Mouse (Mus musculus) midbrain, embryonic 15.5 days (tissue): ENCODE results near the gene Gclc. TPM values are rescaled to one million over a fixed set of nuclear protein-coding genes. Genes with fewer than 3 reads are reported as not detected.
A peak's percentile ranks its signal among the peaks of the same experiment; 100 is the strongest.

Experiments used
- ATAC-seq: fragments of 200-750 bp; cut with Nextera tagmentation; replicated peaks from 2 replicates; pipeline ENCODE4 v1.8.0; 2017; ENCODE audit warnings: moderate TSS enrichment
- H3K27ac ChIP-seq: fragments of 300-500 bp; sonication (generic); 2 replicates; pipeline ENCODE4 v1.5.1; 2015; ENCODE audit warnings: mild to moderate bottlenecking, inconsistent platforms
- H3K27me3 ChIP-seq: fragments of 300-500 bp; sonication (generic); replicated peaks from 2 replicates; pipeline ENCODE4 v1.6.1; 2015; ENCODE audit warnings: inconsistent platforms
- H3K36me3 ChIP-seq: fragments of 300-500 bp; sonication (generic); replicated peaks from 2 replicates; pipeline ENCODE4 v1.6.1; 2015; ENCODE audit warnings: inconsistent platforms
- H3K4me1 ChIP-seq: fragments of 300-500 bp; sonication (generic); 2 replicates; pipeline ENCODE4 v1.6.1; 2015; ENCODE audit warnings: inconsistent platforms
- H3K4me2 ChIP-seq: fragments of 300-500 bp; sonication (generic); 2 replicates; pipeline ENCODE4 v1.6.1; 2015; ENCODE audit warnings: inconsistent platforms, mild to moderate bottlenecking, moderate library complexity
- H3K4me3 ChIP-seq: fragments of 300-500 bp; sonication (generic); 2 replicates; pipeline ENCODE4 v1.5.1; 2015; ENCODE audit warnings: mild to moderate bottlenecking, inconsistent platforms
- H3K9ac ChIP-seq: fragments of 300-500 bp; sonication (generic); 2 replicates; pipeline ENCODE4 v1.6.1; 2015; ENCODE audit warnings: mild to moderate bottlenecking, inconsistent platforms
- H3K9me3 ChIP-seq: fragments of 300-500 bp; sonication (generic); 2 replicates; pipeline ENCODE4 v1.6.1; 2016; ENCODE audit warnings: inconsistent platforms
- WGBS: fragments of 180-500 bp; shearing (Covaris S2); methylation state at CpG from one replicate; pipeline ENCODE4 v1.1.7; 2015; ENCODE audit warnings: mixed read lengths; 5-methylcytosine and 5-hydroxymethylcytosine counted together
- polyA plus RNA-seq: library from polyadenylated mRNA; unstranded; fragments of >200 nt; fragmentation: Nextera tagmentation; extraction: Ambion mirVana; gene quantifications from 2 replicates; pipeline ENCODE4 v1.2.1, GENCODE M21; 2015

Gene Gclc
- 16.7 and 16.8 TPM in 2 replicates for polyA plus RNA-seq

DNA sequence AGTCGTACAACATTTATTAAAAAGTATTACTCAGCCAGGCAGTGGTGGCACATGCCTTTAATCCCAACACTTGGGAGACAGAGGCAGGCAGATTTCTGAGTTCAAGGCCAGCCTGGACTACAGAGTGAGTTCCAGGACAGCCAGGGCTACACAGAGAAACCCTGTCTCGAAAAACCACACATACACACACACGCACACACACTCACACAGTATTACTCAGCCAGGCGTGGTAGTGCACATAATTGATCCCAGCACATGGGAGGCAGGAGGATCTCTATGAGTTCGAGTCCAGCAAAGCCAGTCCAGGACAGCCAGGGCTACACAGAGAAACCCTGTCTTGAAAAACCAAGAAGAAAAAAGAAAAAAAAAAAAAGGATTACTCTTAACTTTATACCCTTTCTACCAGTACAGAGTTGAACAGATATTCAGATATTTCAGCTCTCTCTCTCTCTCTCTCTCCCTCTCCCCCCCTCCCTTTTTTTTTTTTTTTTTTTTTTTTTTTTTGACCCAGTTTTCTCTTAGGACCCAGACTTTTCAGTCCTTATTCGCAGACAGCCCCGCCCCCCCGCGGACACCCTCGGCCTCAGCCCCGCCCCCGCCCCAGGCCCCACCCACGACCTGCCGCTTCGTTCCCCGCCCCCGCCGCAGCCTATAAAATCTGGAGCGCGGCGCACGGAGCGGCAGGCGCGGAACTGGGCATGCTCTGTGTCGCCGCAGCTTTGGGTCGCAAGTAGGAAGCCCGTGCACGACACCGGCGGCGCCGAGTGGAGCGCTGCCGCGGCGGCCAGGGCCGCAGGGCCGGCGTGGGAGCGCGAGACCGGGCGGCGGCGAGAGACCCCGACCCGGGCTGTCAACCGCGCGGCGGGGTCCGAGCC lies at the start of gene Gclc:
Gene Gclc (plus strand): TSS at position 683 of the 875 bp plus-strand sequence.
- ATAC-seq, result peak; percentile 89
- H3K9ac ChIP-seq, result peak within 1 kb of the TSS; percentile 72
- WGBS, result 8% methylated on average over 52 of the region's 54 CpGs

DNA sequence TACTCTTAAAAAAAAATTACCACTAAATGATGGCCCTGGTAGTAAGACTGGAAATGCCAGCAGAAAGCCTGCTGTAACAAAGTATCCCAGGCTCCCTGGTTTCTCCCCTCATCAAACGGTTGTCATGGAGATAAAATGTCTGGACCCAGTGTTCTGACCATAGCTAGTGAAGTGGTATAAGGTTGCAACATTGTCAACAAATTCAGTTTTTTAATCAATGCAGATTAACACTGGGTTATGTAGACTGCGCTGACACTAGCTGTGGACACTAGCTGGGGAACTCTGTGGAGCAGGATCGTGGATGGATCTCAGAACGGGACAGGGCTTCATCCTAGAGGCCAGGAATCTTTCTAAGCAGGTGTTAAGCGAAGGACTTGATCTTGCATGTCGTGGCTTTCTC lies 47.8 kb upstream of the Gclc start:
- no peaks in the 10 kb centered on the region for H3K27me3 ChIP-seq
- H3K27ac ChIP-seq, result no peak overlapping the region
- WGBS, result 87% methylated on average over 6 of the region's 6 CpGs

More for the DNA sequence above, at the start of gene Gclc:
- Histone ChIP-seq H3K9me3 (no peaks in the 10 kb centered on the region), H3K36me3 (no peaks in the 10 kb centered on the region), H3K4me3 (peak within 1 kb of the TSS; percentile 92), H3K4me2 (peak within 1 kb of the TSS; percentile 60), H3K27ac (peak within 1 kb of the TSS; percentile 88), H3K4me1 (peaks cover 17% of the 10 kb centered on the region), H3K27me3 (no peaks in the 10 kb centered on the region)

DNA sequence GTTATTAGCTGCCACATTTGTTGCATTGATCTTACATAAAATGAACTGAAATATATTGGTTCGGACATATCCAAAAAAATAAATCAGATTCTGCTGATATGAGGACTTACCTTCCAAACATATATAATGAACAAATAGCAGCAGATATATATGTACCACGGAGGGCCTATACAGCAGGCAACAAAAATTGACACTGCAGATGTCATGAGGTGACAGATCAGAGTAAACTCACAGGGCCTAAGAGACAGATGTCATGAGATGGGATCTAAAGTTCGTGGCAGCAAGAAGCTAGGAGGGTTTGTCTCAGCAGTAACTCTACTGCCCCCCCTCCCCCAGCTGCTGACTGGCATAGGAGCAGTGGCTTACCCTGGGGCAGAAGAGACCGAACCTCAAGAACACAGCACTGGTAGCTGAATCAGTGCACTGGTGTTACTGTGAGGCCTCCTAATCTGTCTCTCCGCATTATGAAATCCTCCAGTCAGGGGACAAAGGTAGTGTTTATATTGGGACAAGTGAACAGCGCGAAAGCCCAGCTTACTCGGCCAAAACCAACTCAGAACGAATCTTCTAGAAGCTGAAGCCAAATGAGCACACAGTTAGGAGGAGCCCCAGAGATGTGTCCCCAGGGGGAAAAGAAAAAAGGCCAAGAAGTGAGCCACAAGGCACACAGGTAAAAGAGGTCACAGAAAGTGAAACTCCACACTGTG lies 46.7 kb upstream of the Gclc start:
- H3K36me3 ChIP-seq, result no peaks in the 10 kb centered on the region
- no peak for ATAC-seq
- H3K4me1 ChIP-seq, result no peaks in the 10 kb centered on the region
- no peak overlapping the region for H3K9ac ChIP-seq
- 81% methylated on average over 9 of the region's 9 CpGs for WGBS
- H3K4me2 ChIP-seq, result no peak overlapping the region
- H3K27me3 ChIP-seq, result no peaks in the 10 kb centered on the region
- H3K4me3 ChIP-seq, result no peak overlapping the region
- no peaks in the 10 kb centered on the region for H3K9me3 ChIP-seq
- no peak overlapping the region for H3K27ac ChIP-seq

More for the DNA sequence above, 47.8 kb upstream of the Gclc start:
- H3K4me1 ChIP-seq, result no peaks in the 10 kb centered on the region
- H3K4me3 ChIP-seq, result no peak overlapping the region
- H3K9ac ChIP-seq, result no peak overlapping the region
- H3K36me3 ChIP-seq, result no peaks in the 10 kb centered on the region
- no peak overlapping the region for H3K4me2 ChIP-seq
- H3K9me3 ChIP-seq, result no peaks in the 10 kb centered on the region
- no peak for ATAC-seq

DNA sequence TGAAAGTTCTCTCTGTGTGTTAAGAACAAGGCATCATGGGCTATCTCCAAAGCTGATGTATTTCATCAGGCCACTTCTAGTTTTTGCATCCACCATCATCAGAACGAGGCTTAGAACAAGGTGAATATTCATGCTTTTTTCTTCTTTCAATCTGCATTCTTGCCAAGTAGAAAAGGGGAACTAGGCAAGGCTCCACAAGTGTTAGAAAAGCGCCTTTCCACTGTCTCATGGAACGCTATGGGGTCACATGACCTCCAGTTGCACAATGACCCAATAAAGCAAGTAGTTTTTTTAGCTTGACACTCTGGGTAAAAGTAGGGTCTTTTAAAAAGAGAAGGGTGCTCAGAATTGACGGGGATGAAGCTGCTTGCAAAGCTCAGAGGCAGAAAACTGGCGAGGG lies 45.4 kb upstream of the Gclc start:
- Histone ChIP-seq H3K9ac (no peak overlapping the region), H3K36me3 (no peaks in the 10 kb centered on the region), H3K4me3 (no peak overlapping the region), H3K4me2 (no peak overlapping the region), H3K27ac (no peak overlapping the region), H3K4me1 (no peaks in the 10 kb centered on the region), H3K27me3 (no peaks in the 10 kb centered on the region), H3K9me3 (no peaks in the 10 kb centered on the region)
- 69% methylated on average over 5 of the region's 5 CpGs for WGBS
- no peak for ATAC-seq

DNA sequence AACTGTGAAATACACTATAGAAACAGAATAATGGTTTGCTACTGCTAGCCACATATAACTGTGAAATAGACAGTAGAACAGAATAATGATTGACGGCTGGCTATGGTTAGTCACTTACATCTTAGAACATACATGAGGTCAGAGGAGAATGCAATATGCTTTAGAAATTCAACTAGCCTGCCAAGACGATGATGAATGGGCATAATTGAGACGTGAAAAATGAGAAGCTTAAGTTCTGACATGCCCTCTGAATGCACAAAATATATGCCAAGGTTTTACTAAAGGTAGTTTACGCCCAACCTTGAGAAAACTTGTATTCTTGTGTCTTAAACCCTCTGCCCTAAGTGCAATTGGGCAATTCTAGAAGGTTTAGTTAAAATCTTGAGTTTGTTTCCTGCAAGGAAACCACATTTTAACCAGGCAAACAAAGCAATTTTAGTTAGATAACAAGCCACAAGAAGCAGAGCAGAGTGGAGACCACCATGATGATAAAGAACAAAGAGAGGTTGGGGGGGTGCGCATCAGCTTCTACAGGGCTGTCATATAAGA lies 43.2 kb upstream of the Gclc start:
- Histone ChIP-seq H3K36me3 (no peaks in the 10 kb centered on the region), H3K27me3 (no peaks in the 10 kb centered on the region), H3K9me3 (no peaks in the 10 kb centered on the region), H3K27ac (no peak overlapping the region), H3K4me1 (no peaks in the 10 kb centered on the region), H3K9ac (no peak overlapping the region), H3K4me3 (no peak overlapping the region), H3K4me2 (no peak overlapping the region)
- 87% methylated on average over 5 of the region's 5 CpGs for WGBS
- no peak for ATAC-seq

DNA sequence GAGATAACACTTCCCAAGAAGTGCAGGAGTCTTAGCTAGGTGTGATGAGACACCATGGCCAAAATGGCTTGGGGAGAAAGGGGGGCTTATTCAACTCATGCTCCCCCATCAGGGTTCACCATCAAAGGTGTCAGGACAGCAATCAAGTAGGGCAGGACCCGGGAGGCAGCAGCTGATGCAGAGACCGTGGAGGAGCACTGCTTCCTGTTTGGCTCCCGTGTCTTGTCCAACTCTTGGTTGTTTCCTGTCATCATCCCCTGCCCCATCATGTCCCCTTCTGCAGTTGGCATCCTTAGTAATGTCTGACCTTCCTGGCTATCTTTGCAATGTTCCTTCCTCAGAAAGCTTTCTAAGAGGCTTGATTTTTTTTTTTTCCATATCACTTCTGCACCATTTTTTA lies 41.5 kb upstream of the Gclc start:
- no peaks in the 10 kb centered on the region for H3K36me3 ChIP-seq
- H3K4me3 ChIP-seq, result no peak overlapping the region
- no peak overlapping the region for H3K9ac ChIP-seq
- H3K27me3 ChIP-seq, result no peaks in the 10 kb centered on the region
- no peak overlapping the region for H3K27ac ChIP-seq
- H3K4me1 ChIP-seq, result no peaks in the 10 kb centered on the region
- 87% methylated on average over 3 of the region's 3 CpGs for WGBS
- no peak overlapping the region for H3K4me2 ChIP-seq
- H3K9me3 ChIP-seq, result no peaks in the 10 kb centered on the region
- ATAC-seq, result no peak

DNA sequence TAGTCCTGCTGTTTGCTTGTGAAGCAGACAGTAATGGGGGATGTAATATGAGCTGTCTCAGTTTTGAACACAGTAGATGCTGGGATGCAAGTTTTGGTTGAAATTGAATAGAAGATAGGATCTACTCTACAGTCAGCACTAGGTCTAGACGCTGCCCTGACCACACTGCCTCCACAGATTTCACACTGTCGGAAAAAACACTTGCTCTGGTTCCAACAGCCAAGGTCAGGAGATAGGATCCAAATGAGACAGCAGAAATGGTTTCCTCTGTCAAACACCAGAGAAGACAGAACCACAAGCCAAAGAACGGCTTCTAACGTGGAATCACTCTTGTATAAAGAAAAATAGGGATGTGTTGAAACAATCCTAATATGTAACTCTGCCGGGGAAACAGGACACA lies 41.0 kb upstream of the Gclc start:
- Histone ChIP-seq H3K4me3 (no peak overlapping the region), H3K27me3 (no peaks in the 10 kb centered on the region), H3K27ac (no peak overlapping the region), H3K9ac (no peak overlapping the region), H3K4me2 (no peak overlapping the region), H3K36me3 (no peaks in the 10 kb centered on the region), H3K4me1 (no peaks in the 10 kb centered on the region), H3K9me3 (no peaks in the 10 kb centered on the region)
- WGBS, result 86% methylated on average over 5 of the region's 5 CpGs
- no peak for ATAC-seq

DNA sequence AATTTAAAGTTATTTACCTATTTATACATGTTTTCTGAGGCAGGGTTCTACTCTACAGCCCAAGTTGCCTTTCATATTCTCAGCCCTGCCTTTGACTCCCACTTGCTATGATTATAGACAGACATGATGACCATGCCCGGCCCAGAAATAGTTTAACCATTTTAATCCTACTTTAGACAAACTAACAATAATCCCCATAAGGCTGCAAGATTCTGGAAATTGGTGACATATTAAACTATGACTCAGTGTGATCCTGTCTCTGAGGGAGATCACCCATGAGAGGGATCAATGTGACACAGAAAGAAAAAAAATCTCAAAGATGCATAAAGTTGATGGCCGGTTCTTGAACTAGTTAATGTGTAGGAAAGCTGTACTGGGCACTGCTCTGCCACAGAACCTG lies 39.1 kb upstream of the Gclc start:
- no peaks in the 10 kb centered on the region for H3K9me3 ChIP-seq
- ATAC-seq, result no peak
- no peak overlapping the region for H3K27ac ChIP-seq
- H3K9ac ChIP-seq, result no peak overlapping the region
- H3K4me3 ChIP-seq, result no peak overlapping the region
- no peaks in the 10 kb centered on the region for H3K27me3 ChIP-seq
- no peaks in the 10 kb centered on the region for H3K36me3 ChIP-seq
- H3K4me2 ChIP-seq, result no peak overlapping the region
- 94% methylated on average over 2 of the region's 2 CpGs for WGBS
- H3K4me1 ChIP-seq, result no peaks in the 10 kb centered on the region

DNA sequence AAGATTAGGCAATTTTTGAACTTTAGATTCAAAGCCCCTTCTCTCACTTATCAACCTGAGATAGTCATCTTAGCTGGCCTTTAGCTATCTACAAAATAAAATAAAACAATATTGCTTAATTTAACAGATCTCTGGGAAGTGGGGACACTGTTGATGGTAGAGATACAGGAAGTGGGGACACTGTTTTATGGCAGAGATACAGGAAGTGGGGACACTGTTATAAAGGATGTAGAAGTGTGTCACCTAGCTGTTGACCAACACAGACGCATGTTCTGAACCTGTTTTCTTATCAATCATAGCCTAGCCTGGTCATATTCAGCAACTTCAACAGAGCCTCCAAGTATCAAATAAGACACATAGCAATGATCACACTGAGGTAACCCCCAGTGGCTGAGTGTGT lies 38.3 kb upstream of the Gclc start:
- Histone ChIP-seq H3K27me3 (no peaks in the 10 kb centered on the region), H3K4me2 (no peak overlapping the region), H3K4me3 (no peak overlapping the region), H3K9ac (no peak overlapping the region), H3K4me1 (no peaks in the 10 kb centered on the region), H3K36me3 (no peaks in the 10 kb centered on the region), H3K9me3 (no peaks in the 10 kb centered on the region), H3K27ac (no peak overlapping the region)
- WGBS, result 94% methylated on average over 1 of the region's 1 CpGs
- no peak for ATAC-seq

DNA sequence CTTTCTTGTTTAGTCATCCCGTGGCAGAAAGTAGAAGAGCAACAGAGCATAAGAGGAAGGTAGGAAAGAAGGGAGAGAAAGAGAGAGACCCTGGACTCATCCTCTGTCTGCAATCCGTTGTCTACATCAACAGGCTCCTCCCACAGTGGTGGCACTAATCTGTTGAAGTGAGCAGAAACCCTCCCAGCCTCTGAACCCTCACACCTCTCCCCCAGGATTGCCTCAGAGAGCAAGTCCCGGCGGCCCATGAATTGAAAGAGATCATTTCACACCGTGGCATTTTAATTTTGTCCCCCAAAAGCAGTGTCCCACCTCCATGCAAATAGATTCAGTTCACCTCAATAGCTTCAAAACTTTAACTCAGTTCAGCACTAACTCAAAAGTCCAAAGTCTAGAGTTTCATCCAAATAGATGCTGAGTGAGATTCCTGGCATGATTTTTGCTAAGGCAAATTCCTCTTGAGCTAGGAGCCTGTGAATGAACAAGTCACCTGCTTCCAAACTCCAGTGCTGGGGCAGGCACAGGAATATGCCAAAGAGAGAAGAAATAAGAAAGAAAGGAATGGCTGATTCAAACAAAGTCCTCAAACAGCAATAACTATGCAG lies 36.4 kb upstream of the Gclc start:
- ATAC-seq, result no peak
- Histone ChIP-seq H3K4me2 (no peak overlapping the region), H3K27ac (no peak overlapping the region), H3K9me3 (no peaks in the 10 kb centered on the region), H3K4me3 (no peak overlapping the region), H3K27me3 (no peaks in the 10 kb centered on the region), H3K9ac (no peak overlapping the region), H3K4me1 (no peaks in the 10 kb centered on the region), H3K36me3 (no peaks in the 10 kb centered on the region)
- WGBS, result 57% methylated on average over 5 of the region's 5 CpGs

DNA sequence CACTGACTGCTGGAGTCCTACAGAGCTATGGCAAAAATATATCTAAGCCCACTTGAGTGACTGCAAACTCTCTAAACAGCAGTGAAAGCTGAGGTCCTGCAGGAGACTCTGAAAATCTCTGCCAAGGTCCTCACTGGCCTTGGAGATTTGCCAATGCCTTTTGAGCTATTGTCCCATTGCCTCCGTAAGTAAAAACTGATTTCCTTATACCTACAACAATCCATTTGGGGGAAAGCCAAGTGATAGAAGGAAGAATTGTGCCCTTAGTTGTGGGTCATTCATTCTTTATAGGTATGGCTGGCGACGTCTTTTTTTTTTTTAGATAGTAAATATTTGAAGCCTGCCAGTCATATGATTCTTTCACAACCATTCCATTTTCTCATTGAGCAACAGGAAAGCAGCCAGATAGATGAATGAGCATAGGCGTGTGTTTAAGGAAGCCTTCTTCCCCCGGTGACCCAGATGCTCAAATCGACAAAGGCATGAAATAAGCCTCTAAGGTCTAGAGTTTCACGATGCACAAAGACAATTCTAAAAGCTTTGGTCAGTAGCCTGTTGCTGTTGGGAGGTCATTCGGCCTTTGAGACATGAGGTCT lies 35.4 kb upstream of the Gclc start:
- H3K27me3 ChIP-seq, result no peaks in the 10 kb centered on the region
- no peak overlapping the region for H3K9ac ChIP-seq
- no peaks in the 10 kb centered on the region for H3K36me3 ChIP-seq
- no peaks in the 10 kb centered on the region for H3K9me3 ChIP-seq
- no peak for ATAC-seq
- 78% methylated on average over 8 of the region's 8 CpGs for WGBS
- H3K27ac ChIP-seq, result no peak overlapping the region
- no peak overlapping the region for H3K4me2 ChIP-seq
- H3K4me3 ChIP-seq, result no peak overlapping the region
- H3K4me1 ChIP-seq, result no peaks in the 10 kb centered on the region

DNA sequence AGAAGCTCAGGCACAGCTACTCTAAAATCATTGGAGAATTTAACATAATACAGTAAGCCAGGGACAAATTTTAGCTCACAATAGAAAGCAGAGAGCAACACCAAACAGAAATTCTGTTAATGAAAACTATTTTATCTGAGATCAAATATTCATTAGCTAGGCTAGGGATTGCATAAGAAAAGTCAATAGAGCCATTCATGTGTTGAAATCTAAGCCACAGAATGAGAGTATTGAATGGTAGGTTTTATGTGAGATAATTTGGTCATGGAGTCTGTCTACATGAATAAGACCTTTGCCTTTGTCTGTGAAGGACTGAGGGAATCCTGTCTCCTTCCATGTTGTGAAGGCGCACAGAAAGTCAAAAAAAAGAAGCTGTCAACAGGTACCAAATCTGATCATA lies 34.7 kb upstream of the Gclc start:
- Histone ChIP-seq H3K4me1 (no peaks in the 10 kb centered on the region), H3K4me3 (no peak overlapping the region), H3K4me2 (no peak overlapping the region), H3K9me3 (no peaks in the 10 kb centered on the region), H3K27me3 (no peaks in the 10 kb centered on the region), H3K36me3 (no peaks in the 10 kb centered on the region), H3K9ac (no peak overlapping the region), H3K27ac (no peak overlapping the region)
- ATAC-seq, result no peak
- 89% methylated on average over 1 of the region's 1 CpGs for WGBS
